Mouse (Mus musculus) E14TG2a.4 (cell line): ENCODE measurements at regions not wholly inside any gene's neighbourhood (a gene's known extent, or its start where the extent isn't known, plus 50 kb on each side); places are given as distances from the start of the nearest gene placed in this dataset.

Source experiments
- H3K27me3 ChIP-seq: 2 replicates; pipeline ENCODE4 v1.6.1; 2014; ENCODE audit warnings: low read length, control low read depth; ENCODE audit not compliant: insufficient read depth
- H3K36me3 ChIP-seq: 2 replicates; pipeline ENCODE4 v1.6.1; 2014; ENCODE audit warnings: low read length, control low read depth; ENCODE audit not compliant: insufficient read depth
- H3K4me1 ChIP-seq: replicated peaks from 2 replicates; pipeline ENCODE4 v1.6.1; 2014; ENCODE audit warnings: low read depth, low read length, control low read depth
- H3K4me3 ChIP-seq: replicated peaks from 2 replicates; pipeline ENCODE4 v1.5.1; 2014; ENCODE audit warnings: mild to moderate bottlenecking, low read length
- H3K9me3 ChIP-seq: 2 replicates; pipeline ENCODE4 v1.6.1; 2014; ENCODE audit warnings: low read length, control low read depth
- CTCF ChIP-seq: conservative IDR thresholded peaks from 2 replicates; pipeline ENCODE4 v1.5.1; 2014; ENCODE audit warnings: low read length
- NANOG ChIP-seq: IDR thresholded peaks from 2 replicates; pipeline ENCODE4 v1.6.1; 2014; ENCODE audit warnings: borderline replicate concordance, low read length, mixed read lengths
- POU5F1 ChIP-seq: IDR thresholded peaks from 2 replicates; pipeline ENCODE4 v1.6.1; 2014; ENCODE audit warnings: low read length, borderline replicate concordance

DNA sequence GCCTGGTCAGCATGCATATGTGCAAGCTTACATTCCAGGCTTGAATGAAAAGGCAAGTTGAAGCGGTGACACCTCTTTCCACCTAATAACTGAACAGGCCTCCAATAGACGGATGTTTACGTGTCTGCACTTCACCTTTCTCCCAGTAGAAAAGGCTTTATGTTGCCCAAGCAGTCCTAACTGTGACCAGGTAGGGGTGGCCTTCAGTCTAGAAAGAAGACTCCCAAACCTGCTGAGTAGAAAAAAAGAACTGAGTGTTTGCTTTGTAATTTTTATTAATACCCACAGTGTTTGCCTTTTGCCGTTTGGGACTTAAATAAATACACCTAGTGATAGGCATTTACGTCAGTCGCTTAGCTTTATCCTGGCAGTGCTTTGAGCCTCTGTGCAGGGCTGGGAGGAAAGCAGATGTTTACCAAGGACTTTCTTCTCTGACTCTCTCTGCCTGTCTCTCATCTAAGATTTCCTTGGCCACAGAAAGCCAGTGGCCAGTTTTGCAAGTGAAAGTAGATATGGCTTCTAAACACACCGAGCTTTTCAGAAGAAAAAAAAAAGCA is 104.5 kb upstream of the 1700020N01Rik start:
- Histone ChIP-seq H3K4me3 (no peak overlapping the region), H3K36me3 (no peaks in the 10 kb centered on the region), H3K9me3 (no peaks in the 10 kb centered on the region), H3K4me1 (no peaks in the 10 kb centered on the region), H3K27me3 (no peaks in the 10 kb centered on the region)
- no peak for TF ChIP-seq CTCF
- no peak for TF ChIP-seq NANOG
- no peak for TF ChIP-seq POU5F1

DNA sequence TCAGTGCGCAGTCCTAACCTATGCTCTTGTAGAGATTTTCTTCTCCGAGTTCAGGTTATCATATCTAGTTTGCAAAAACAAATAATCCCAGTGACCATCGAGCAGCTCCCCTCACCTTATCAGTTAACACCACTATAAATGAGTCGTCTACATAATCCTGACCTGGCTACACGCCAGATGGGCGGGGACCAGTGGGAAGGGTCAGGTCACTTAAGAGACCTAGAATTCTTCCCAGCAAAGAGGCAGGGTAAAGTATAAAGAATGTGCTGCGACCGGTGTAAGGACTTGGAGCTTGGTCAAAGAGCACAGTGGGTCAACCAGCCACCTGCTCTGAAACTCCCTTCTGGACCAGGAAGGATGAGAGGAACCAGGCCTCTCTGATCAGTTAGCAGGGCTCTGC is 102.0 kb upstream of the 1700020N01Rik start:
- no peak for TF ChIP-seq NANOG
- no peak for TF ChIP-seq CTCF
- Histone ChIP-seq H3K9me3 (no peaks in the 10 kb centered on the region), H3K36me3 (no peaks in the 10 kb centered on the region), H3K27me3 (no peaks in the 10 kb centered on the region), H3K4me1 (peaks cover 11% of the 10 kb centered on the region), H3K4me3 (no peak overlapping the region)

DNA sequence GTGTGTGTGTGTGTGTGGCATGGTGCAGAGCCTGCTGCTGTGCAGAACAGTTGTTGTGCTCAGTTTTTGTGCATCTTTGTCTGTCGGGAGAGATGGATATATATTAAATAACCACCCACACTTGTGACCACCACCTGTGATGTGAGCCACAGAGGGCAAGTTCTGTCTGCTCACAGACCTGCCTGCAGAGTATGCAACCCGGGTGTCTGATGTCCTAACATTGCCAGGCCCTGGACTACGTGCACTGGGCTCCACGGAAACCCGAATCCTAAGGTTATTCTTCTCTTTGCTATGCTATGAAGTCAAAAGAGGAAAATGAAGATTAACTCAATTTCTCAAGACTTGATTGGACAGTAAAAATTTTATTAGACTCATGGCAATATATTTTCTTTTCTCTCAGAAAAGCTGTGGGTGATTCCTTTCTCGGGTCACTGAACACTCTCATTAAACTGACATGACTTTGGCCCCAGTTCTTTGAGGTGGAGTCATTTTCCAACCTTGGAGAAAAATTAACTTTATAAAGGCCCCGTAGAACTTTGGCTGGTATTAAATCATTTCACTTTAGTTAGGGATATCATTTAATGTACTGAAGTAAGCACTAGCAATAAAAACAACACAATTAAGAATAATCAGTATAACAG is 100.6 kb upstream of the 1700020N01Rik start:
- no peak overlapping the region for H3K4me3 ChIP-seq
- no peaks in the 10 kb centered on the region for H3K27me3 ChIP-seq
- no peak for TF ChIP-seq POU5F1
- no peak for TF ChIP-seq CTCF
- no peak for TF ChIP-seq NANOG
- H3K4me1 ChIP-seq, result peaks cover 11% of the 10 kb centered on the region
- no peaks in the 10 kb centered on the region for H3K9me3 ChIP-seq
- no peaks in the 10 kb centered on the region for H3K36me3 ChIP-seq

DNA sequence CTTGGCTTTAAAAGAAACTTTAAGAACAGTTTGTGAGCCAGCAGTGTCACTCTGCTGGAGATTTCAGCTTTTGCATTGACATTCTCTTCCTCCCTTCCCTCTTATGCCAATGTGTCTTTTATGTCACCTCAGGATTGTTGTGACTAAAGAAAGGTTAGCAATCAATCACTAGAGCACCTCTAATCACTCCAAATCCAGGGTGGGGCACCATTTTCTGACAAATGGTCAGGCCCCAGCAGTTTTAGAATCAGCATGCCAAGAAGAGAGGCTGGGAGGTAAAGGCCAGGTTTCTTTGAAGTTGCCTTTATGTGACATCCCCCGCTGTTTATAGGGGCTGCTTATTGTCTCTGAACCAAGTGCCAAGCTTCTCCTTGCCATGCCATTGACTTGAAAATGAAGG is 98.4 kb upstream of the 1700020N01Rik start:
- TF ChIP-seq POU5F1 (no peak), NANOG (peak; percentile 78), CTCF (no peak)
- H3K27me3 ChIP-seq, result peaks cover 3% of the 10 kb centered on the region; the same call in 1 of the 2 replicates
- H3K9me3 ChIP-seq, result no peaks in the 10 kb centered on the region
- H3K4me3 ChIP-seq, result no peak overlapping the region
- H3K4me1 ChIP-seq, result peaks cover 11% of the 10 kb centered on the region
- H3K36me3 ChIP-seq, result no peaks in the 10 kb centered on the region

DNA sequence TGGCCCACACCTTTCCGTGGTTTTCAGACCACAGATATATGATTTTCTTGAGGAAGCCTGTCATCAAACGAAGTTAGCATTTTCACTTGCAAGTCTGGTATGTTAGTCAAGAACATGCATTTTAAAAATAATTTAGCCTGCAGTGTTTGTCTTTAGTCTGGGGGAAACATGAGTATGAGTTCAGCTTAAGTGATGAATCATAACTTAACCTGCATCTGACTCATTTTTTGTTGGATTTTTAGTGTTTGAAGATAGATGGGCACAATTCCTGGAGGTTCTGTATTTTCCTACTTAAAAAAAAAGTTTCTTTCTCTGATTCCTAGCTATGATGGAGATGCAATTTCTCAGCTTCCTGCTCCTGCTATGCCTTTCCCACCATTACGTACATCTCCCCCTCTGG is 95.8 kb upstream of the 1700020N01Rik start:
- TF ChIP-seq POU5F1 (no peak), NANOG (no peak), CTCF (no peak)
- H3K27me3 ChIP-seq, result peaks cover 3% of the 10 kb centered on the region; the same call in 1 of the 2 replicates
- peaks cover 11% of the 10 kb centered on the region for H3K4me1 ChIP-seq
- H3K4me3 ChIP-seq, result no peak overlapping the region
- no peaks in the 10 kb centered on the region for H3K36me3 ChIP-seq
- H3K9me3 ChIP-seq, result no peaks in the 10 kb centered on the region

DNA sequence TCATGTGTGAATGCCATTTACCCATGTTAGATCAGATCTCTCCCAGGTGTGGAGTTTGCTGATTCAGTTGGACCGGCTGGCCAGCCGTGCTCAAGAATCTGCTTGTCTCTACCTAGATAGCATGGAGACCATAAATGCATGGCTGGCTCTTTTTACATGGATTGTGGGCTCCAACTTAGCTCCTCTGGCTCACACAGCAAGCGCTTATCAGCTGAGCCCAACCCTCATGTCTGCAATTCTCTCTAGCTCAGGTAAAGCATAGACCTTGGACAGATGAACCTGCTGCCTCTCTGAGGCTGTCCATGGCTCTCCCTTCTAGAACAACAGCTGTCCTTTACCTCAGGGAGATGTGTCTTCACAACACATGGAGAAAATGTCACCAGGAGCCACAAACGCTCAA is 94.8 kb upstream of the 1700020N01Rik start:
- Histone ChIP-seq H3K4me1 (peaks cover 11% of the 10 kb centered on the region), H3K36me3 (no peaks in the 10 kb centered on the region), H3K27me3 (peaks cover 3% of the 10 kb centered on the region; the same call in 1 of the 2 replicates), H3K4me3 (no peak overlapping the region), H3K9me3 (no peaks in the 10 kb centered on the region)
- no peak for TF ChIP-seq NANOG
- no peak for TF ChIP-seq POU5F1
- TF ChIP-seq CTCF, result no peak

DNA sequence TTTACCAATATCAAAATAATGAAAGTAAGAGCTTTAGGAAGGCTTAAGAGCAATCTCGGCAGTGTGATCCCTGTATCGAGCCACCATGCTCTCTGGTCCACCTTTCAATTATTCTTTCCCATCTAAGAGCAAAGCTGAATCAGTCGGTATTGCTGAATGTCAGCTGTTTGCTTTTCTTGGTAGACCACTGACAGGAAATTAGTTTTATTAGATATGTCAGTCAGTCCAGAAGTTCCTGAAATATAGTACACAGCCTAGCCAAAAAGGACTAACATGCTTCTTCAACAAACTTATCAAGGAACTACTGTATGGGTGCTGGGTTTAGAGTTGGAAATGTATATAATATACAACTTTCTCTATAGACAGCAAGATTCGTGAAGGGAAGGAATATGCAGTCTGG is 91.3 kb upstream of the 1700020N01Rik start:
- no peak overlapping the region for H3K4me3 ChIP-seq
- H3K9me3 ChIP-seq, result no peaks in the 10 kb centered on the region
- no peak for TF ChIP-seq POU5F1
- TF ChIP-seq NANOG, result no peak
- no peak for TF ChIP-seq CTCF

DNA sequence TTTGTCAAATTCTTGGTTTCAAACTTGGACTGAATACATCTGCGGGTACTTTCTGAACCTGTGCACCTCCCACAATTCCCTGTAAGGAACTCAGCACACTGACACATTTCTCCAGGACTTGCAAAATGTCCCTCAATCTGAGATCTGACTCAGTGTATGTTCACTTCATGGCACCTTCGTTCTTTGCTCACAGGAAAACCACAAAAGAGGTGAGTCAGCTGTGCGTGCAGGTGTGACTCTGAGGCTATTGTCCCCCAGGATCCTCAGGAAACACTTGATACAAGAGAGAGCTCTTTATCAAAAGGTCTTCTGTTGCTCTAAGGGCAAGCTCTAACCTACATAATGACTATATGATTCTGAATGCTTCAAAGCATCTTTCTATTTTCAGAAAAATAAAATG is 88.5 kb upstream of the 1700020N01Rik start:
- Histone ChIP-seq H3K27me3 (no peaks in the 10 kb centered on the region), H3K4me1 (no peaks in the 10 kb centered on the region), H3K9me3 (peaks cover 1% of the 10 kb centered on the region; the same call in 1 of the 2 replicates), H3K36me3 (no peaks in the 10 kb centered on the region), H3K4me3 (no peak overlapping the region)
- TF ChIP-seq POU5F1 (no peak), CTCF (no peak), NANOG (no peak)

More for the DNA sequence above, 91.3 kb upstream of the 1700020N01Rik start:
- H3K4me1 ChIP-seq, result no peaks in the 10 kb centered on the region
- peaks cover 3% of the 10 kb centered on the region; the same call in 1 of the 2 replicates for H3K27me3 ChIP-seq
- H3K36me3 ChIP-seq, result no peaks in the 10 kb centered on the region

DNA sequence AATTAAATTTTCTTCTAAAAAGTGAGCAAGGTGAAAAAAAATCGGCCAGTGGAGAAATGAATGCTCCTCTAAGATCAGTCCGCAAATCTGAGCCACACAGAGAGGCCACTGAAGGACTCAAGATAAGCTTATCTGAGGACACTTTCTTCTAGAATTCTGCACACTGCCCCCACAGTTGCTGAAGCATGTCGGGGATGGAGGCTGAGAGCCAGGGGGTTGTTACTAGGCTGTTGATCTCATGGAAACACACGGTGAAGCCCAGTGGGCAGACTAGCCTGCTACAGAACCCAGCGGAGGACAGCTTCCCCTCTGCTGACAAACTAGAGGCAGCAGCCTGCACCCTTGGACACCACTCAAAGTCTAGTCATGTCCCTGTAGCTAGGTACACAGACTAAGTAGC is 81.6 kb upstream of the 1700020N01Rik start:
- no peaks in the 10 kb centered on the region for H3K36me3 ChIP-seq
- H3K9me3 ChIP-seq, result peaks cover 6% of the 10 kb centered on the region; the same call in 1 of the 2 replicates
- no peaks in the 10 kb centered on the region; the same call in 1 of the 2 replicates for H3K27me3 ChIP-seq
- TF ChIP-seq POU5F1 (no peak), NANOG (no peak), CTCF (no peak)
- no peak overlapping the region for H3K4me3 ChIP-seq
- H3K4me1 ChIP-seq, result 0 out of 2 replicates have a peak, but pooled peaks cover 2% of the 10 kb centered on the region
